In the genomic region with DNA sequence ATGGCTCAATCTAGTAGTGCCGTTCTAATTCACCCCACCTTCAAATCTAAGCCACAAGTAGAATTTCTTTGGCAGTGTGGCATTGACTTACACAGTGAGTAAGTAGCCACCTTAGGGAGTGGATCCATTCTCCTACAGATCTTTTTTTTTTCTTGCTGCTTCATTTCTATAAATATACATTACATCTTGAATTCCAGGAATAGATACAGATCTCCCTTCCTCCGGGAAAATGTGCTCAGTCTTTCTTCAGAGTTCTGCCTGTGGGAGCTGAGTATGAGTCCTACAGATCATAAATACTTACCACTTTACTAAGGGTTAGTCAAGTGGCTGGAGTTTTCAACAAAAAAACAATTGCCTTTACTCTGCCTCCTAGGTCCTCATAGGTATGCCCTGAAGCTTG, we compare ENCODE assay signal across 24 mouse cellular contexts.
A peak's percentile ranks its signal among the peaks of the same experiment; 100 is the strongest.
DNase-seq lines count a peak whose midpoint lies in the region; ATAC-seq and TF ChIP-seq lines count a peak whose summit lies in the region.
"Had no signal": no experiment of that assay in that cellular context is flagged by ENCODE, and none has a peak within 500 bp of the region (broad histone marks: within the 10 kb centered on the region; RNA-seq: fewer than 3 reads in every experiment).

No protein-coding gene starts in this region.

- no peak overlapping the region for H3K9ac ChIP-seq in intestine, embryonic 14.5 days (ENCODE audit: low read length)
- no peak overlapping the region for H3K9ac ChIP-seq in intestine, embryonic 15.5 days
- H3K9ac ChIP-seq in liver, postnatal 0 days (replicated peaks) = no peak overlapping the region; the same call in 1 of the 2 replicates
- no peak overlapping the region for H3K9ac ChIP-seq in midbrain, embryonic 14.5 days (replicated peaks; ENCODE audit: low read length)
- H3K9ac ChIP-seq: embryonic facial prominence, embryonic 15.5 days; forebrain, embryonic 12.5 days; hindbrain, embryonic 13.5 days; limb, embryonic 13.5 days; lung, embryonic 15.5 days; neural tube, embryonic 12.5 days had no signal

- no peaks in the 10 kb centered on the region for H3K36me3 ChIP-seq in intestine, embryonic 14.5 days (ENCODE audit: control insufficient read depth, insufficient read depth, low read length)
- H3K36me3 ChIP-seq in intestine, embryonic 15.5 days = no peaks in the 10 kb centered on the region
- no peaks in the 10 kb centered on the region for H3K36me3 ChIP-seq in liver, postnatal 0 days (replicated peaks; ENCODE audit: insufficient read depth, low read length)
- H3K36me3 ChIP-seq in midbrain, embryonic 14.5 days (ENCODE audit: control insufficient read depth, insufficient read depth, low read length) = no peaks in the 10 kb centered on the region
- H3K36me3 ChIP-seq: embryonic facial prominence, embryonic 15.5 days; forebrain, embryonic 12.5 days; heart, embryonic 10.5 days; hindbrain, embryonic 13.5 days; limb, embryonic 13.5 days; lung, embryonic 15.5 days; neural tube, embryonic 12.5 days had no signal

- H3K9me3 ChIP-seq in intestine, embryonic 14.5 days (ENCODE audit: control insufficient read depth, low read length) = no peaks in the 10 kb centered on the region
- no peaks in the 10 kb centered on the region for H3K9me3 ChIP-seq in intestine, embryonic 15.5 days
- H3K9me3 ChIP-seq in liver, postnatal 0 days (ENCODE audit: low read length) = no peaks in the 10 kb centered on the region
- H3K9me3 ChIP-seq in midbrain, embryonic 14.5 days (ENCODE audit: control insufficient read depth, low read length) = no peaks in the 10 kb centered on the region
- H3K9me3 ChIP-seq: embryonic facial prominence, embryonic 15.5 days; forebrain, embryonic 12.5 days; heart, embryonic 10.5 days; hindbrain, embryonic 13.5 days; limb, embryonic 13.5 days; lung, embryonic 15.5 days; neural tube, embryonic 12.5 days had no signal

- ATAC-seq in intestine, embryonic 14.5 days (replicated peaks; ENCODE audit: low FRiP score, low TSS enrichment, low read depth) = no peak
- ATAC-seq in intestine, embryonic 15.5 days = no peak
- ATAC-seq in liver, postnatal 0 days = no peak
- no peak for ATAC-seq in midbrain, embryonic 14.5 days (ENCODE audit: low FRiP score, low TSS enrichment)
- ATAC-seq: inflammation-experienced regulatory T-cells, adult 6 months had no signal

- TF ChIP-seq EP300 in liver, postnatal 0 days (IDR thresholded peaks at IDR 0.05; ENCODE audit: low read depth) = no peak

- WGBS in intestine, embryonic 14.5 days = 58% methylated on average over 2 of the region's 2 CpGs
- 55% methylated on average over 2 of the region's 2 CpGs for WGBS in intestine, embryonic 15.5 days
- WGBS in liver, postnatal 0 days (ENCODE audit: insufficient replicate concordance) = 63% methylated on average over 2 of the region's 2 CpGs
- 92% methylated on average over 2 of the region's 2 CpGs for WGBS in midbrain, embryonic 14.5 days

- H3K27ac ChIP-seq in intestine, embryonic 14.5 days (ENCODE audit: low read depth) = 0 out of 2 replicates have a peak overlapping the region, but pooled peaks have one; percentile 4
- no peak overlapping the region for H3K27ac ChIP-seq in intestine, embryonic 15.5 days
- H3K27ac ChIP-seq in liver, postnatal 0 days (ENCODE audit: low read depth) = no peak overlapping the region; the same call in 1 of the 2 replicates
- no peak overlapping the region for H3K27ac ChIP-seq in midbrain, embryonic 14.5 days (replicated peaks; ENCODE audit: low read depth, low read length)
- H3K27ac ChIP-seq: embryonic facial prominence, embryonic 15.5 days; forebrain, embryonic 12.5 days; heart, embryonic 10.5 days; hindbrain, embryonic 13.5 days; limb, embryonic 13.5 days; lung, embryonic 15.5 days; neural tube, embryonic 12.5 days had no signal

- no peak for TF ChIP-seq CTCF in liver, postnatal 0 days (IDR thresholded peaks at IDR 0.05; ENCODE audit: low read depth)

- H3K27me3 ChIP-seq in intestine, embryonic 14.5 days (replicated peaks; ENCODE audit: control insufficient read depth, insufficient read depth, low read length) = no peaks in the 10 kb centered on the region
- no peaks in the 10 kb centered on the region for H3K27me3 ChIP-seq in intestine, embryonic 15.5 days (replicated peaks)
- H3K27me3 ChIP-seq in liver, postnatal 0 days (ENCODE audit: insufficient read depth, low read length) = no peaks in the 10 kb centered on the region
- no peaks in the 10 kb centered on the region for H3K27me3 ChIP-seq in midbrain, embryonic 14.5 days (ENCODE audit: control insufficient read depth, insufficient read depth, low read length)
- H3K27me3 ChIP-seq: embryonic facial prominence, embryonic 15.5 days; forebrain, embryonic 12.5 days; hindbrain, embryonic 13.5 days; limb, embryonic 13.5 days; lung, embryonic 15.5 days; neural tube, embryonic 12.5 days had no signal

- peaks cover 12% of the 10 kb centered on the region for H3K4me1 ChIP-seq in intestine, embryonic 14.5 days (replicated peaks; ENCODE audit: control insufficient read depth, insufficient read depth, low read length)
- H3K4me1 ChIP-seq in intestine, embryonic 15.5 days (replicated peaks) = peaks cover 11% of the 10 kb centered on the region; the same call in 1 of the 2 replicates
- peaks cover 12% of the 10 kb centered on the region for H3K4me1 ChIP-seq in liver, postnatal 0 days (ENCODE audit: insufficient read depth)
- no peaks in the 10 kb centered on the region for H3K4me1 ChIP-seq in midbrain, embryonic 14.5 days (ENCODE audit: control insufficient read depth, insufficient read depth, low read length)

- DNase-seq in intestine, embryonic 14.5 days (ENCODE audit: low spot score) = no peak
- peak; percentile 62 for DNase-seq in brain, adult 2 months (ENCODE audit: low read depth, low spot score)
- peak; percentile 72 for DNase-seq in c-Kit-positive CD71-positive TER-119-positive erythroid progenitor cells, embryonic 14.5 days (ENCODE audit: low spot score)
- DNase-seq in liver, postnatal 0 days = no peak
- DNase-seq in urinary bladder, postnatal 4 days (ENCODE audit: low spot score in 2 of 2) = no peak
- DNase-seq in midbrain, embryonic 14.5 days = no peak
- DNase-seq: adrenal gland, adult 2 months; cerebellum, adult 18-20 months; cerebellum, postnatal 36 days; gastrocnemius, postnatal 36 days; heart, postnatal 14 days; kidney, adult 9 months; kidney, postnatal 25 days; thymus, postnatal 4 days had no signal

- H3K4me2 ChIP-seq in intestine, embryonic 14.5 days (ENCODE audit: low read length) = no peak overlapping the region
- no peak overlapping the region for H3K4me2 ChIP-seq in intestine, embryonic 15.5 days (replicated peaks)
- peak overlapping the region; percentile 79 for H3K4me2 ChIP-seq in liver, postnatal 0 days (ENCODE audit: low read depth, low read length)
- H3K4me2 ChIP-seq in midbrain, embryonic 14.5 days (ENCODE audit: low read length) = no peak overlapping the region
- H3K4me2 ChIP-seq: embryonic facial prominence, embryonic 15.5 days; forebrain, embryonic 12.5 days; hindbrain, embryonic 13.5 days; limb, embryonic 13.5 days; lung, embryonic 15.5 days; midbrain, embryonic 11.5 days; neural tube, embryonic 12.5 days had no signal

- no peak overlapping the region for H3K4me3 ChIP-seq in intestine, embryonic 14.5 days (ENCODE audit: low read depth, low read length)
- H3K4me3 ChIP-seq in intestine, embryonic 15.5 days (replicated peaks) = no peak overlapping the region
- peak overlapping the region; percentile 77 for H3K4me3 ChIP-seq in liver, postnatal 0 days (ENCODE audit: low read depth, low read length)
- H3K4me3 ChIP-seq in midbrain, embryonic 14.5 days (replicated peaks; ENCODE audit: low read depth, low read length) = no peak overlapping the region
- H3K4me3 ChIP-seq: embryonic facial prominence, embryonic 15.5 days; forebrain, embryonic 12.5 days; heart, embryonic 10.5 days; hindbrain, embryonic 13.5 days; limb, embryonic 13.5 days; lung, embryonic 15.5 days; neural tube, embryonic 12.5 days had no signal

Comparison
In these comparisons a context has a peak if more than half of its experiments do, and no peak if none do; other contexts are left out.
1. DNase-seq: peak in brain, adult 2 months (single experiment) and c-Kit-positive CD71-positive TER-119-positive erythroid progenitor cells, embryonic 14.5 days (single experiment); none in intestine, embryonic 14.5 days (single experiment), liver, postnatal 0 days (single experiment), urinary bladder, postnatal 4 days (0 of 2) and midbrain, embryonic 14.5 days (single experiment).